Comparison of ENCODE assay signal across 8 mouse cellular contexts in genomic region chr5:108629634-108630483, GRCm38 (mm10). TPM values are rescaled to one million over a fixed set of nuclear protein-coding genes. Genes with fewer than 3 reads are reported as not detected.
DNase-seq lines count a peak whose midpoint lies in the region; ATAC-seq lines count a peak whose summit lies in the region.

Gene Gak (minus strand): TSS chr5:108629755.
Gene Tmem175 (plus strand): TSS chr5:108629770.

- peak within 1 kb of the TSS; percentile 93 for H3K4me2 ChIP-seq in hindbrain, embryonic 12.5 days (replicated peaks)

- WGBS in hindbrain, embryonic 12.5 days: under 1% methylated on average over 58 of the region's 58 CpGs

- H3K4me3 ChIP-seq in hindbrain, embryonic 12.5 days: peak within 1 kb of the TSS; percentile 91

- H3K9ac ChIP-seq in hindbrain, embryonic 12.5 days: peak within 1 kb of the TSS; percentile 92

- H3K27me3 ChIP-seq in hindbrain, embryonic 12.5 days: no peaks in the 10 kb centered on the region

- no peaks in the 10 kb centered on the region for H3K36me3 ChIP-seq in hindbrain, embryonic 12.5 days

- peak; percentile 97 for ATAC-seq in hindbrain, embryonic 12.5 days (ENCODE audit: low FRiP score)

- H3K9me3 ChIP-seq in hindbrain, embryonic 12.5 days (replicated peaks): no peaks in the 10 kb centered on the region

- H3K27ac ChIP-seq in hindbrain, embryonic 12.5 days: peak within 1 kb of the TSS; percentile 89

- H3K4me1 ChIP-seq in hindbrain, embryonic 12.5 days: peaks cover 19% of the 10 kb centered on the region

- DNase-seq in NIH3T3 (ENCODE audit: low read depth): peak; percentile 96
- peak; percentile 94 to 97 for DNase-seq in cerebellum, postnatal 10 days
- DNase-seq in frontal cortex, postnatal 10 days (ENCODE audit: low spot score in 2 of 2): peak; percentile 87 to 92
- peak; percentile 89 to 93 for DNase-seq in layer of hippocampus, postnatal 14 days (ENCODE audit: low spot score in 2 of 2)
- peak; percentile 93 for DNase-seq in lung, postnatal 14 days
- DNase-seq in retina, adult 2 months (ENCODE audit: low read depth, low spot score): peak; percentile 83
- peak; percentile 90 to 94 for DNase-seq in thymus, postnatal 36 days

RNA-seq across cellular contexts. Expression of gene Gak, which starts in this region (rescaled TPM):
- polyA plus RNA-seq in hindbrain, embryonic 12.5 days (2016; fragmentation: Nextera tagmentation; extraction: Ambion mirVana): 54.3 and 63.2 TPM in 2 replicates
- 10 to 100 TPM; 93.4 to 97.9 TPM for total RNA-seq in layer of hippocampus, postnatal 14 days (2021)

RNA-seq across cellular contexts. Expression of gene Tmem175, which starts in this region (rescaled TPM):
- 21.6 and 22.3 TPM in 2 replicates for polyA plus RNA-seq in hindbrain, embryonic 12.5 days (2016; fragmentation: Nextera tagmentation; extraction: Ambion mirVana)
- total RNA-seq in layer of hippocampus, postnatal 14 days (2021): 10 to 100 TPM; 36.7 to 41.1 TPM

Comparison
In these comparisons a context has a peak if more than half of its experiments do, and no peak if none do; other contexts are left out.
1. Peak in every context shown above with its lines: DNase-seq, ATAC-seq, H3K4me3 ChIP-seq and H3K27ac ChIP-seq.